Mouse (Mus musculus) megakaryocyte, embryonic 14.5 days (primary cell): Measurements from ENCODE around the gene Nrf1. TPM values are rescaled to one million over a fixed set of nuclear protein-coding genes. Genes with fewer than 3 reads are reported as not detected.

Experiments
- H3K27me3 ChIP-seq: replicated peaks from 2 replicates; pipeline ENCODE3; 2012; ENCODE audit warnings: inconsistent platforms
- H3K36me3 ChIP-seq: replicated peaks from 2 replicates; pipeline ENCODE3; 2012; ENCODE audit warnings: low read length, inconsistent platforms, mixed read lengths
- H3K4me1 ChIP-seq: 2 replicates; pipeline ENCODE4 v1.6.1; 2012; ENCODE audit warnings: inconsistent platforms
- H3K4me3 ChIP-seq: replicated peaks from 2 replicates; pipeline ENCODE3; 2012; ENCODE audit warnings: moderate library complexity, mild to moderate bottlenecking, inconsistent platforms
- H3K9me3 ChIP-seq: 2 replicates; pipeline ENCODE4 v1.6.1; 2012; ENCODE audit warnings: inconsistent platforms
- FLI1 ChIP-seq: IDR thresholded peaks from 2 replicates; pipeline ENCODE4 v1.6.1; 2012; ENCODE audit warnings: low read length, inconsistent platforms, mixed read lengths
- GATA1 ChIP-seq: IDR thresholded peaks from 3 replicates; pipeline ENCODE4 v1.6.1; 2012; ENCODE audit warnings: mixed read lengths, low read length, inconsistent platforms, borderline replicate concordance
- polyA plus RNA-seq: library from polyadenylated mRNA; stranded (reverse); fragments of >175 nt; gene quantifications from 2 replicates; pipeline ENCODE4 v1.2.3, GENCODE M21; 2012; ENCODE audit warnings: low replicate concordance; ENCODE audit not compliant: insufficient read depth

Nrf1 gene
- polyA plus RNA-seq, 1 experiment, result 7.3 TPM

GRCm38 (mm10) chr6:30172820-30173550 is 125.2 kb downstream of the Nrf1 start:
- no peaks in the 10 kb centered on the region for H3K36me3 ChIP-seq
- peaks cover 99% of the 10 kb centered on the region for H3K27me3 ChIP-seq
- TF ChIP-seq FLI1 (no peak), GATA1 (no peak)
- no peaks in the 10 kb centered on the region for H3K9me3 ChIP-seq
- peak overlapping the region; percentile 88 for H3K4me3 ChIP-seq
- H3K4me1 ChIP-seq, result peaks cover 61% of the 10 kb centered on the region

- no peaks in the 10 kb centered on the region for H3K36me3 ChIP-seq
- H3K27me3 ChIP-seq, result peaks cover 99% of the 10 kb centered on the region
- H3K4me1 ChIP-seq, result peaks cover 68% of the 10 kb centered on the region
- H3K4me3 ChIP-seq, result peak overlapping the region; percentile 88
- TF ChIP-seq GATA1 (no peak), FLI1 (no peak)
- H3K9me3 ChIP-seq, result no peaks in the 10 kb centered on the region
Observed at GRCm38 (mm10) chr6:30173551-30174460, 126.0 kb downstream of the Nrf1 start.

DNA sequence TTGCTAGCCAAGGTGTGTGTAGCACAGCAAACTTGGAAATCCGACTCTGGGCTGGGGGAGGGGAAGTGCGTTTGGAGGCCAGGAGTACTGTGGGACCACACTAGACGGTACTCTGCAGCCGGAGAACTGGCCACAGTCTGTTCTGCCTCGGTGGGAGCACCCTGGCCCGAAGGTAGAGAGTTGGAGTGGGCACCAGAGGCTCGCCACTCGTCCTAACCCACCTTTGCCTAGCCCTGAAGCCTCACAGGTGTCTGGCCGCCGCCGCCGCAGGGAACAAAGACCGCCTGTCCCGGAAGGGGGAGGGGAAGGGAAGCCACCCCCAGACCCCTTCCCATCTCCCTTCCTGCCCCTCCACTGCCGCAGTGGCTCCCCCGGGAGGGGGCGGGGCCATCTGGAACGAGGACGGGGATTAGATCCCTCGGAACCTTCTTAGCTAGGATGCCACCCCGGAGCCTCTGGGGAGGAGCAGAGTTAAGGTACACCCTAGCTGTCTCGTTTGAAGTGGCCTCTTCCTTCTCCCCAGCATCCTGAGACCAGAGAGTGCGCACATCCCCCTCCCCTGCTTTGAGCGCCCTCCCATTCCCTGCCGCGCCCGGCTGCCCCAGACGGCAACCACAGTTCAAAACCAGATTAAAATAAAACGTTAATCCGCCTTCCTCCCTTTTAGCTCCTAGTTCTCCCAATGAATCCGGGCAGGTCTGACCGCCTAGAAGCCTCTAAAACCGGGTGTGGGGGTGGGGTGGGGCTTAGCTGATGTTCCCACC is 126.9 kb downstream of the Nrf1 start:
- Histone ChIP-seq H3K9me3 (no peaks in the 10 kb centered on the region), H3K4me3 (peak overlapping the region; percentile 88), H3K36me3 (no peaks in the 10 kb centered on the region), H3K27me3 (peaks cover 99% of the 10 kb centered on the region), H3K4me1 (peaks cover 76% of the 10 kb centered on the region)
- TF ChIP-seq GATA1, result no peak
- no peak for TF ChIP-seq FLI1

GRCm38 (mm10) chr6:30175225-30175917 is 127.6 kb downstream of the Nrf1 start:
- H3K9me3 ChIP-seq, result no peaks in the 10 kb centered on the region

DNA sequence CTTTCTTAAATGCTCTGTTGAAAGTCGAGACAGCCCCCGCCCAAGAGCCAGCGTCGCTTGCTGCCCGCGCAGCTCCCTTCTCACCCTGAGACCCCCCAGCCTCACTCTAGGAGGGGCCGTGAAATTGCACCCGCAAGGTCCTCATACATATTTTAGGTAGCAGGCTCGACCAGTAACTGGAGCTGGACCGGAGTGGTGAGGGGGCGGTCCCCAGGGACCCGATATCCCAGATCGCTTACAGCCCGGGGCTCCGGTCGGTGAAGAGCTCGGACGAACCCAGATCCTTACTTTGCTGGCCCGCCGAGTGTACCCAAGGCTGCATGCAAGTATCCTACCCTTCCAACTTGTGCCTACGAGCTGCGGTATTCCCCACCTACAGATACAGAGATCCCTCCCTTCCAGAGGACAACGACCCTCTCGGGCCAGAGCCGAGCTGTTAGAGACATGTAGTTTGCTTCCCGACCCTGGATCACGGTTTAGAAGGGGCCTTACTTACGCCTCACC is 128.2 kb downstream of the Nrf1 start:
- Histone ChIP-seq H3K9me3 (no peaks in the 10 kb centered on the region), H3K4me1 (peaks cover 84% of the 10 kb centered on the region), H3K27me3 (peaks cover 99% of the 10 kb centered on the region), H3K4me3 (peak overlapping the region; percentile 76), H3K36me3 (no peaks in the 10 kb centered on the region)
- TF ChIP-seq GATA1 (no peak), FLI1 (no peak)

More at GRCm38 (mm10) chr6:30175225-30175917, 127.6 kb downstream of the Nrf1 start:
- Histone ChIP-seq H3K4me3 (peak overlapping the region; percentile 76), H3K36me3 (no peaks in the 10 kb centered on the region), H3K4me1 (peaks cover 83% of the 10 kb centered on the region), H3K27me3 (peaks cover 99% of the 10 kb centered on the region)
- TF ChIP-seq GATA1 (no peak), FLI1 (no peak)

DNA sequence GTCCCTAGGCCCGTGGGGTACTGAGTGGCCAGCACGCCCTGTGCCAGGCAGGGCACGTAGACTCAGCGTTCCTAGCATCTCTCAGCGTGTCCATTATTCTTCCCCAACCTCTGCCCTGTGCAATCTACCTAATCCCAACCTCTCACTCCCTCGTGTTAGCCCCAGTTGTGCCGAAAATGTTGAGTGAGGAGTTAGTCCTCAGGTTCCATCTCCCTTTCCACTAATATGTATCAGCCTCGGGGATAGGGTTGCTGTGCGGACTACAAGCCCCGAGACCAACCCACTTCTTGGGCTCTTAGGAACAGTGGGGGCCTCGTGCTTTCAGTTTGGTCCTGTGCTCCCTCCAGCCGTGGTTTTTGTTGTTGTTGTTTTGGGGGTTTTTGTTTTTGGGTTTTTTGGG is 128.7 kb downstream of the Nrf1 start:
- Histone ChIP-seq H3K9me3 (no peaks in the 10 kb centered on the region), H3K27me3 (peaks cover 99% of the 10 kb centered on the region), H3K4me3 (peak overlapping the region; percentile 76), H3K36me3 (no peaks in the 10 kb centered on the region), H3K4me1 (peaks cover 79% of the 10 kb centered on the region)
- TF ChIP-seq FLI1, result no peak
- TF ChIP-seq GATA1, result no peak

DNA sequence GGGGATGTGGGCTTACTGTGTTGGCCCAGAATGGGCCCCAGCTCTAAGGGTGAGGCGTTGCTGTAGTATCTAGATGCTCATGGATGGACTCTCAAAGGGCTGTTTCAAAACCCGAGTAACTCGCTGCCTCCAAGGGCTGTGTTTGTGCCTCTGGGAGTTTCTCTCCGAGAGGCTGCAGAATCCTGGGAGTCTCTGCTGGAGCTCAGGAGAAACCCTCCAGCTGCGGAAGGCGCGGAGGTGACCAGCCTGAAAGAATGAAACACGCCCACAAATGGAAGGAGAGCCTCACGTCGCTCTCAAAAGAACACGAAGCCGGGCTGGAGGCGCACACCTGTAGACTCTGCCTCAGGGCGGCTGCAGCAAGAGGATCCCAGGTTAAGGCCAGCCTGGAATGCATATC is 129.5 kb downstream of the Nrf1 start:
- H3K27me3 ChIP-seq, result peaks cover 99% of the 10 kb centered on the region
- peak overlapping the region; percentile 42 for H3K4me3 ChIP-seq

GRCm38 (mm10) chr6:30178023-30178639 is 130.3 kb downstream of the Nrf1 start:
- peak overlapping the region; percentile 17 for H3K4me3 ChIP-seq
- peaks cover 98% of the 10 kb centered on the region for H3K27me3 ChIP-seq
- peaks cover 7% of the 10 kb centered on the region for H3K9me3 ChIP-seq
- peaks cover 68% of the 10 kb centered on the region for H3K4me1 ChIP-seq
- TF ChIP-seq FLI1 (no peak), GATA1 (no peak)
- no peaks in the 10 kb centered on the region for H3K36me3 ChIP-seq

More for the DNA sequence above, 129.5 kb downstream of the Nrf1 start:
- peaks cover 75% of the 10 kb centered on the region for H3K4me1 ChIP-seq
- H3K36me3 ChIP-seq, result no peaks in the 10 kb centered on the region
- TF ChIP-seq FLI1 (no peak), GATA1 (no peak)
- H3K9me3 ChIP-seq, result no peaks in the 10 kb centered on the region

DNA sequence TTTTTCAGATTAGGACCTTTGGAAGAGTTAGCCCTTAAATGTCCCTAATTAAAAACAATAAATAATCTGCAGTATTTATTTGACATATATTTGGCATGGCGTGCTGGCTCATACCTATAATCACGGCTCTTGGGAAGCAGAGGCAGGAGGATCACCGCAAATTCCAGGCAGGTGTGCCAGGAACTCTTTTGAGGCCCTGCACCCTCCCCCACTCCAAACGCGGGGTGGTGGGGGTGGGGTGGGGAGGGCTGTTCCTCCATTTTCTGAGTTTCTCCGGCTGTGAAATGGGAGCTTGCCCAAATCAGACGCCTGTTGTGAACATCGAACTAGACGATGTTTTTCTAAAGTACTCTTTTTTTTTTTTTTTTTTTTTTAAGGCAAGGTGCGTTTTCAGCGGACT is 131.3 kb downstream of the Nrf1 start:
- Histone ChIP-seq H3K36me3 (no peaks in the 10 kb centered on the region), H3K27me3 (peaks cover 98% of the 10 kb centered on the region), H3K4me3 (no peak overlapping the region), H3K9me3 (peaks cover 14% of the 10 kb centered on the region), H3K4me1 (peaks cover 59% of the 10 kb centered on the region)
- TF ChIP-seq FLI1 (no peak), GATA1 (no peak)
